Mouse (Mus musculus): ENCODE results near the gene Adam19. TPM values are rescaled to one million over a fixed set of nuclear protein-coding genes. Genes with fewer than 3 reads are reported as not detected.

Adam19 gene
- 0.53 TPM for polyA plus RNA-seq (2014; fragmentation: Illumina TruSeq; extraction: RNeasy Lipid Tissue Mini Kit (QIAGEN cat#74804); ENCODE audit: low read depth, low replicate concordance)

DNA sequence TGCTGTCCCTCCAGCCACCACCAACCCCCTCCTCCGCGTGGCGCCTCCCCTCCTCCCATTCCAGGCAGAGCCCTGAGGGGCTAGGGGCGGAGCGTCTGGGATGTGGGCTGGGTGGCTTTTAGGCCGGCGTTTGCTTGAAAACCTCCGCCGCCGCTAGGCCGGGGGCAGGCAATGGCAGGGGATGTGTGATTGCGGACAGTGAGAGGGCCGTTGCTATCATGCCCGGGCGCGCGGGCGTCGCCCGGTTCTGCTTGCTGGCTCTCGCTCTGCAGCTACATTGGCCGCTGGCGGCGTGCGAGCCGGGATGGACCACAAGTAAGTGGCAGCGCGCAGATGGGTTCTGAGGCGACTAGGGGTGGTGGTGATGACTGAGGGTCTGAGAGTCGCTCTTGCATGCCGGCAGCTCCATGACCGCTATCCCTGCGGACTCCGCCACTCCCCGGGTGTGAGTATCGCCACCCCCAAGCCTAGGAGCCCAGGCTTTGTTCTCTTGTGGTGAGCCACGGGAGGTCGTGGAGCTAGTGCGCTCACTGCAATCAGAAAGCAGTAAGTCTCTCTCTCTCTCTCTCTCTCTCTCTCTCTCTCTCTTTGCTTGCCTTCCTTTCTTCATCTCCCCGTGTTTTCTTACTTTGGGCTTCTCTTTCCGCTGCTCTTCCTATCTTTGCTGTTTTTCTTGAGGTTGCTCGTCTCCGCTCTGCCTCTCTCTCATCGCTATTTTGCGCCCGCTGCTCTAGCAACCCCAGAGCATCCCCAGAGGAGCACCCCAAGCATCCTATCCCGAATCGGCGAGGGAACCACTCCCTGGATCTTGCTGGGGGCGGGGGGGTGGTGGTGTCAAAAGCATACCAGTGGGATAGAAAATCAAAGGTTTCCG lies at the start of gene Adam19:
Gene Adam19 (plus strand): TSS at position 97 of the 874 bp plus-strand sequence.

DNA sequence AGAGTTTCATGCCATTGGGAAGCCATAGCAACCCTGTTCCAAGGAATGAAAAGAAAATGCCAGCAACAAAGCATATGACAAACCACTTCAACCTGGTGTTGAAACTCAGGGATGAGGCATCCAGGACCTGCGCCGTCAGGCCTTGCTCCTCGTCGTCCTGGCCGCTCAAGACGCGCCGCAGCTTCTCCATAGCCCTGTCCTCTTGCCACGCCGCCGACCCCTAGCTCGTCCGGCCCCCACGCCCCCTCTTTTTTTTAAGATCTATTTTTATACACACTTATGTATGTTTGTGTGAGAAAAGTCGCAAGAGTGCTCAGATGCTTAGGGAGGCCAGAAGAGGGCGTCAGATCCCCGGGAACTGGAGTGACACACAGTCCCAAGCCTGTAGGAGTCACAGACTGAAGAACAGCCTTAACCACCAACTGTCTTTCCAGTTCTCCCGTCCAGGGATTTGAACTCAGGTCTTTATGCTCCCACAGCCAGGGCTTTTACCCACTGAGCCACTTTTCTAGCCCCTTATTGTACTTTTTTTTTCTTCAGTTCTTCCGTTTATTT lies 3.6 kb upstream of the Adam19 start, which contains the start of gene Gm12166:
Gene Gm12166 (minus strand): TSS at position 217 of the 555 bp plus-strand sequence.

DNA sequence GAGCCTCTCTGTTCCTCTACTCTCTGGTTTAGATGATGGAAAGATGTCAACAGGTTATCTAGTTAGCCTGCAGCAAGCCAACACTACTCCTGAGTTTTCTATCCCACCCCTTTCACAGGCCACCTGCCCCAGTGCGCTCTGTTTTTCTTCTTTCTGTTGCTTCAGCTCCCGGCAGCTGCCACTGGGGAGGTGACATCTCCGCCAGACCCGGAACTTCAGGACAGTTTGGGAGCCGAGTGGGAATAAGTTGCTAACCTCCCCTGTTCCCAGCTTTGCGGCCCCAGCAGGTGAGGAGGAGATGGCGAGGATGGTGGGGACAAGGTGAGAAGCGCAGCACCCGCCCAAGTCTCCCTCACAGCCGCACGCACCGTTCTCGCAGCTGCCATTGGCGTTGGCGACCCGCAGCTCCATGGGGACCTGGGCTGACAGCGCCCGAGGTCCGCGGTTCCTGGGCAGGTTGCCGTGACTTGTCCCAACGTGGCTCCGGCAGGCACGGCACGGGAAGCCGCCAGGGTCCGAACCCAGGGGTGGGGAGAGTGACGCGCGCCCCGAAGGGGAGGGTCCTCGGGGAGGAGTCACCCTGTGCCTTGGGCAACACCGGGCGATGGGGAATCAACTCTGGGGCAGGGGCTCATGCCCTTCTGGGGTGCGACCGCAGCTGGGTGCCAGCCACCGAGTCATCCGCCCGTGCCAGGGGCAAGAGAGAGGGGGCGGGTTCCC lies 110.2 kb downstream of the Adam19 start, which contains the start of gene Nipal4:
Gene Nipal4 (minus strand): TSS at position 643 of the 720 bp plus-strand sequence.

Other genes starting within 250 kb of the Adam19 start
- 30.0 TPM for gene Clint1, start 203.9 kb upstream of the Adam19 start, polyA plus RNA-seq (2014; fragmentation: Illumina TruSeq; extraction: RNeasy Lipid Tissue Mini Kit (QIAGEN cat#74804); ENCODE audit: low read depth, low replicate concordance)
- 0.74 TPM for gene Lsm11, start 111.1 kb upstream of the Adam19 start, polyA plus RNA-seq (2014; fragmentation: Illumina TruSeq; extraction: RNeasy Lipid Tissue Mini Kit (QIAGEN cat#74804); ENCODE audit: low read depth, low replicate concordance)
- 14.9 TPM for gene Thg1l, start 100.5 kb upstream of the Adam19 start, polyA plus RNA-seq (2014; fragmentation: Illumina TruSeq; extraction: RNeasy Lipid Tissue Mini Kit (QIAGEN cat#74804); ENCODE audit: low read depth, low replicate concordance)
- gene Sox30, start 75.7 kb upstream of the Adam19 start, polyA plus RNA-seq (2014; fragmentation: Illumina TruSeq; extraction: RNeasy Lipid Tissue Mini Kit (QIAGEN cat#74804); ENCODE audit: low read depth, low replicate concordance) = 89.5 TPM
- 0.57 TPM for gene Gm12166, start 3.7 kb upstream of the Adam19 start, polyA plus RNA-seq (2014; fragmentation: Illumina TruSeq; extraction: RNeasy Lipid Tissue Mini Kit (QIAGEN cat#74804); ENCODE audit: low read depth, low replicate concordance)
- gene Nipal4, start 110.5 kb downstream of the Adam19 start, polyA plus RNA-seq (2014; fragmentation: Illumina TruSeq; extraction: RNeasy Lipid Tissue Mini Kit (QIAGEN cat#74804); ENCODE audit: low read depth, low replicate concordance) = not detected
- gene Fndc9, start 179.5 kb downstream of the Adam19 start, polyA plus RNA-seq (2014; fragmentation: Illumina TruSeq; extraction: RNeasy Lipid Tissue Mini Kit (QIAGEN cat#74804); ENCODE audit: low read depth, low replicate concordance) = 0.88 TPM